In the genomic region with DNA sequence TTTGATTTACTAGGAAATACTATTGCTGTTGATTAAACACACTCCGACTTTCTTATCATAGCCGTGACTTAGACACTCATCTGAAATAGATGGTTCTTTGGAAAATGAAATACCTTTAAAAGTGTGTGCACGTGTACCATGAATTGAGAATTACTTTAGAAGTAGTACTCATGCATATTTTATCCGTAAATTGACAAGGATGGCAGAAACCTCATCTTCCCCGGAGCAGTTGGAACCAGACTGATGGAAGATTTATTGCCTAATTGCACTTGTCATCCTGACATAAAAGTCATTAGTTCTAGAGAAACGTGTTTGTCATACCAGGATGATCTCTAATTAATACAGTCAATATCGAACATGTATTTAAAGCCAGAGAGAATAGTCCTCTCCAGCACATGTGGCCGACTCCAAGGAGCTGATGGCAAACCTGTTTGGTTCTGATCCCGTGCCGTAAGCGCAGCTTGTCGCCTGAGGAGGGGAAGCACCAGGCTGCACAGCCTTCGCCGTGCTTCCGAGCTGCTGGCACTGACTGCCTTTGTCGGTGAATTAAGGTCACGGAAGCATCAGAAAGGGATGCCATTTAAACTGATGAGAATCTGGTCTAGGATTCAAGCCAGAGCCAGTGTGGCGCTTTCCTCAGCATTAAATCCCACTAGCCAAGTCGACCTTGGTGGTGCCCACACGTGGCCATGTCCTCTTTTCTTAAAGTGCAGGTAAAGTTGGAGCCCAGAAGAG, we compare ENCODE assay signal across 19 mouse cellular contexts.
A peak's percentile ranks its signal among the peaks of the same experiment; 100 is the strongest.
DNase-seq lines count a peak whose midpoint lies in the region; ATAC-seq and TF ChIP-seq lines count a peak whose summit lies in the region.
"Had no signal": no experiment of that assay in that cellular context is flagged by ENCODE, and none has a peak within 500 bp of the region (broad histone marks: within the 10 kb centered on the region; RNA-seq: fewer than 3 reads in every experiment).

No protein-coding gene starts in this region.

- ATAC-seq in forebrain, embryonic 13.5 days = peak; percentile 41; the same call in 1 of the 2 replicates
- ATAC-seq in midbrain, embryonic 15.5 days (replicated peaks) = peak; percentile 52; the same call in 1 of the 2 replicates
- ATAC-seq in midbrain, postnatal 0 days (ENCODE audit: low FRiP score) = no peak
- peak; percentile 76 for ATAC-seq in forebrain, embryonic 16.5 days
- ATAC-seq in heart, embryonic 11.5 days (replicated peaks; ENCODE audit: insufficient number of reproducible peaks, low FRiP score, low TSS enrichment) = no peak
- ATAC-seq: intestine, embryonic 15.5 days had no signal

- H3K9ac ChIP-seq in forebrain, embryonic 13.5 days = no peak overlapping the region
- H3K9ac ChIP-seq in midbrain, embryonic 15.5 days = no peak overlapping the region
- no peak overlapping the region for H3K9ac ChIP-seq in midbrain, postnatal 0 days (replicated peaks; ENCODE audit: low read length, poor library complexity, severe bottlenecking)
- no peak overlapping the region for H3K9ac ChIP-seq in forebrain, embryonic 16.5 days (replicated peaks; ENCODE audit: low read depth, low read length)
- H3K9ac ChIP-seq in heart, embryonic 11.5 days (ENCODE audit: low read depth, low read length) = no peak overlapping the region
- H3K9ac ChIP-seq: intestine, embryonic 15.5 days; midbrain, embryonic 12.5 days; stomach, embryonic 15.5 days had no signal

- no peaks in the 10 kb centered on the region for H3K9me3 ChIP-seq in forebrain, embryonic 13.5 days (replicated peaks)
- no peaks in the 10 kb centered on the region for H3K9me3 ChIP-seq in forebrain, embryonic 10.5 days
- no peaks in the 10 kb centered on the region for H3K9me3 ChIP-seq in midbrain, embryonic 15.5 days
- no peaks in the 10 kb centered on the region for H3K9me3 ChIP-seq in midbrain, postnatal 0 days (ENCODE audit: low read length)
- no peaks in the 10 kb centered on the region for H3K9me3 ChIP-seq in forebrain, embryonic 16.5 days (ENCODE audit: control insufficient read depth, low read length)
- no peaks in the 10 kb centered on the region for H3K9me3 ChIP-seq in heart, embryonic 11.5 days (replicated peaks; ENCODE audit: control insufficient read depth, low read length)
- H3K9me3 ChIP-seq: intestine, embryonic 15.5 days; midbrain, embryonic 12.5 days; stomach, embryonic 15.5 days had no signal

- no peak for DNase-seq in forebrain, embryonic 10.5 days (ENCODE audit: extremely low spot score, low spot score)
- DNase-seq in midbrain, postnatal 0 days (ENCODE audit: low spot score) = no peak
- no peak for DNase-seq in frontal cortex, postnatal 14 days (ENCODE audit: low spot score in 2 of 2)
- DNase-seq in frontal cortex, postnatal 10 days (ENCODE audit: low spot score in 2 of 2) = no peak
- DNase-seq: adrenal gland, postnatal 10 days; gastrocnemius, adult 2 months; heart, postnatal 14 days; liver; lung, adult 18-20 months; lung, postnatal 36 days; spleen, adult 18-20 months had no signal

- H3K36me3 ChIP-seq in forebrain, embryonic 13.5 days (ENCODE audit: poor library complexity, severe bottlenecking) = no peaks in the 10 kb centered on the region
- H3K36me3 ChIP-seq in forebrain, embryonic 10.5 days (replicated peaks) = no peaks in the 10 kb centered on the region
- H3K36me3 ChIP-seq in midbrain, embryonic 15.5 days (replicated peaks) = no peaks in the 10 kb centered on the region
- H3K36me3 ChIP-seq in midbrain, postnatal 0 days (ENCODE audit: insufficient read depth, low read length) = no peaks in the 10 kb centered on the region
- no peaks in the 10 kb centered on the region for H3K36me3 ChIP-seq in forebrain, embryonic 16.5 days (ENCODE audit: control insufficient read depth, insufficient read depth)
- no peaks in the 10 kb centered on the region for H3K36me3 ChIP-seq in heart, embryonic 11.5 days (ENCODE audit: control insufficient read depth, insufficient read depth, low read length)
- H3K36me3 ChIP-seq: intestine, embryonic 15.5 days; midbrain, embryonic 12.5 days; stomach, embryonic 15.5 days had no signal

- H3K4me3 ChIP-seq in forebrain, embryonic 13.5 days = no peak overlapping the region
- H3K4me3 ChIP-seq in forebrain, embryonic 10.5 days = no peak overlapping the region
- no peak overlapping the region for H3K4me3 ChIP-seq in midbrain, embryonic 15.5 days
- no peak overlapping the region for H3K4me3 ChIP-seq in midbrain, postnatal 0 days (ENCODE audit: low read depth, low read length)
- H3K4me3 ChIP-seq in forebrain, embryonic 16.5 days (replicated peaks; ENCODE audit: low read length) = no peak overlapping the region
- H3K4me3 ChIP-seq in heart, embryonic 11.5 days (ENCODE audit: low read depth, low read length) = no peak overlapping the region
- H3K4me3 ChIP-seq: gastrocnemius, adult 2 months; intestine, embryonic 15.5 days; midbrain, embryonic 12.5 days; stomach, embryonic 15.5 days had no signal

- H3K27ac ChIP-seq in forebrain, embryonic 13.5 days = no peak overlapping the region
- H3K27ac ChIP-seq in forebrain, embryonic 10.5 days = no peak overlapping the region
- no peak overlapping the region for H3K27ac ChIP-seq in midbrain, embryonic 15.5 days
- H3K27ac ChIP-seq in midbrain, postnatal 0 days (ENCODE audit: low read depth, low read length) = no peak overlapping the region
- H3K27ac ChIP-seq in forebrain, embryonic 16.5 days (ENCODE audit: low read length) = no peak overlapping the region
- no peak overlapping the region for H3K27ac ChIP-seq in heart, embryonic 11.5 days (ENCODE audit: low read depth, low read length)
- H3K27ac ChIP-seq: gastrocnemius, adult 2 months; intestine, embryonic 15.5 days; midbrain, embryonic 12.5 days; stomach, embryonic 15.5 days had no signal

- no peak for TF ChIP-seq CTCF in midbrain, postnatal 0 days (IDR thresholded peaks at IDR 0.05)

- no peaks in the 10 kb centered on the region for H3K27me3 ChIP-seq in forebrain, embryonic 13.5 days
- H3K27me3 ChIP-seq in forebrain, embryonic 10.5 days (ENCODE audit: poor library complexity, severe bottlenecking) = no peaks in the 10 kb centered on the region
- H3K27me3 ChIP-seq in midbrain, embryonic 15.5 days (replicated peaks) = no peaks in the 10 kb centered on the region
- no peaks in the 10 kb centered on the region for H3K27me3 ChIP-seq in midbrain, postnatal 0 days (ENCODE audit: insufficient read depth, low read length)
- no peaks in the 10 kb centered on the region for H3K27me3 ChIP-seq in forebrain, embryonic 16.5 days (replicated peaks; ENCODE audit: control insufficient read depth, insufficient read depth, low read length)
- H3K27me3 ChIP-seq in heart, embryonic 11.5 days (ENCODE audit: control insufficient read depth, insufficient read depth, low read length) = no peaks in the 10 kb centered on the region; the same call in 1 of the 2 replicates
- H3K27me3 ChIP-seq: CH12.LX; intestine, embryonic 15.5 days; midbrain, embryonic 12.5 days; stomach, embryonic 15.5 days had no signal

- 88% methylated on average over 20 of the region's 20 CpGs for WGBS in forebrain, embryonic 13.5 days
- 90% methylated on average over 20 of the region's 20 CpGs for WGBS in forebrain, embryonic 10.5 days
- WGBS in midbrain, embryonic 15.5 days = 71% methylated on average over 20 of the region's 20 CpGs
- 66% methylated on average over 20 of the region's 20 CpGs for WGBS in midbrain, postnatal 0 days
- WGBS in forebrain, embryonic 16.5 days = 64% methylated on average over 20 of the region's 20 CpGs
- 85% methylated on average over 20 of the region's 20 CpGs for WGBS in heart, embryonic 11.5 days (ENCODE audit: insufficient replicate concordance)

- H3K4me1 ChIP-seq in forebrain, embryonic 13.5 days = no peaks in the 10 kb centered on the region; the same call in 1 of the 2 replicates
- 0 out of 2 replicates have a peak, but pooled peaks cover 3% of the 10 kb centered on the region for H3K4me1 ChIP-seq in forebrain, embryonic 10.5 days
- 0 out of 2 replicates have a peak, but pooled peaks cover 4% of the 10 kb centered on the region for H3K4me1 ChIP-seq in midbrain, embryonic 15.5 days
- no peaks in the 10 kb centered on the region for H3K4me1 ChIP-seq in midbrain, postnatal 0 days (ENCODE audit: insufficient read depth, low read length)
- H3K4me1 ChIP-seq in forebrain, embryonic 16.5 days (replicated peaks; ENCODE audit: control insufficient read depth, insufficient read depth, low read length) = peaks cover 12% of the 10 kb centered on the region
- no peaks in the 10 kb centered on the region for H3K4me1 ChIP-seq in heart, embryonic 11.5 days (ENCODE audit: control insufficient read depth, insufficient read depth, low read length)
- H3K4me1 ChIP-seq: intestine, embryonic 15.5 days; midbrain, embryonic 12.5 days; stomach, embryonic 15.5 days had no signal

- no peak overlapping the region for H3K4me2 ChIP-seq in forebrain, embryonic 13.5 days
- H3K4me2 ChIP-seq in midbrain, embryonic 15.5 days = no peak overlapping the region
- H3K4me2 ChIP-seq in midbrain, postnatal 0 days (ENCODE audit: low read depth, low read length, poor library complexity, severe bottlenecking) = no peak overlapping the region
- H3K4me2 ChIP-seq in forebrain, embryonic 16.5 days (ENCODE audit: low read length) = 0 out of 2 replicates have a peak overlapping the region, but pooled peaks have one; percentile 7
- H3K4me2 ChIP-seq in heart, embryonic 11.5 days = no peak overlapping the region
- H3K4me2 ChIP-seq: intestine, embryonic 15.5 days; midbrain, embryonic 12.5 days; stomach, embryonic 15.5 days had no signal

Comparison
In these comparisons a context has a peak if more than half of its experiments do, and no peak if none do; other contexts are left out.
1. ATAC-seq: peak in forebrain, embryonic 13.5 days (single experiment), midbrain, embryonic 15.5 days (single experiment) and forebrain, embryonic 16.5 days (single experiment); none in midbrain, postnatal 0 days (single experiment) and heart, embryonic 11.5 days (single experiment).